Mouse (Mus musculus) embryonic facial prominence, embryonic 14.5 days (tissue): ENCODE data around the gene Trappc2l. TPM values are rescaled to one million over a fixed set of nuclear protein-coding genes. Genes with fewer than 3 reads are reported as not detected.

ENCODE experiments used
- ATAC-seq: fragments of 200-750 bp; cut with Nextera tagmentation; 2 replicates; pipeline ENCODE4 v1.8.0; 2017; ENCODE audit warnings: low read depth, moderate number of reproducible peaks, moderate TSS enrichment
- DNase-seq: peaks from one replicate; pipeline ENCODE4 v3.0.0-alpha.2; 2015; ENCODE audit warnings: low spot score
- H3K27ac ChIP-seq: fragments of 300-500 bp; sonication (generic); replicated peaks from 2 replicates; pipeline ENCODE4 v1.5.1; 2014; ENCODE audit warnings: low read depth, mild to moderate bottlenecking, low read length, moderate library complexity
- H3K27me3 ChIP-seq: fragments of 300-500 bp; sonication (generic); replicated peaks from 2 replicates; pipeline ENCODE4 v1.6.1; 2014; ENCODE audit warnings: low read length; ENCODE audit not compliant: control insufficient read depth, insufficient read depth
- H3K36me3 ChIP-seq: fragments of 300-500 bp; sonication (generic); 2 replicates; pipeline ENCODE4 v1.6.1; 2014; ENCODE audit warnings: low read length, mixed read lengths; ENCODE audit not compliant: control insufficient read depth, insufficient read depth
- H3K4me1 ChIP-seq: fragments of 300-500 bp; sonication (generic); 2 replicates; pipeline ENCODE4 v1.6.1; 2014; ENCODE audit warnings: antibody characterized with exemption, low read length; ENCODE audit not compliant: control insufficient read depth, insufficient read depth
- H3K4me2 ChIP-seq: fragments of 300-500 bp; sonication (generic); 2 replicates; pipeline ENCODE4 v1.6.1; 2014; ENCODE audit warnings: low read depth, mild to moderate bottlenecking, low read length, moderate library complexity, mixed read lengths
- H3K4me3 ChIP-seq: fragments of 300-500 bp; sonication (generic); 2 replicates; pipeline ENCODE4 v1.5.1; 2014; ENCODE audit warnings: low read depth, mild to moderate bottlenecking, low read length
- H3K9ac ChIP-seq: fragments of 300-500 bp; sonication (generic); 2 replicates; pipeline ENCODE4 v1.6.1; 2014; ENCODE audit warnings: low read depth, mild to moderate bottlenecking, low read length, moderate library complexity, mixed read lengths
- H3K9me3 ChIP-seq: fragments of 300-500 bp; sonication (generic); 2 replicates; pipeline ENCODE4 v1.6.1; 2016; ENCODE audit warnings: low read length; ENCODE audit not compliant: control insufficient read depth
- WGBS: fragments of 180-500 bp; shearing (Covaris S2); extraction: QIAGEN DNeasy Blood & Tissue Kit; methylation state at CpG from one replicate; pipeline ENCODE4 v1.1.7; 2014; 5-methylcytosine and 5-hydroxymethylcytosine counted together
- polyA plus RNA-seq: library from polyadenylated mRNA; unstranded; fragments of >200 nt; fragmentation: Nextera tagmentation; extraction: Ambion mirVana; gene quantifications from 2 replicates; pipeline ENCODE4 v1.2.1, GENCODE M21; 2014

Trappc2l gene
- polyA plus RNA-seq, 1 experiment from 2014 or later, result 66.7 TPM

- no peak overlapping the region for H3K4me3 ChIP-seq
- ATAC-seq (no peak), DNase-seq (no peak)
- 83% methylated on average over 10 of the region's 10 CpGs for WGBS
- H3K27me3 ChIP-seq, result no peaks in the 10 kb centered on the region
- H3K4me2 ChIP-seq, result no peak overlapping the region
- no peak overlapping the region for H3K27ac ChIP-seq
- no peaks in the 10 kb centered on the region for H3K36me3 ChIP-seq
- H3K4me1 ChIP-seq, result no peaks in the 10 kb centered on the region
- H3K9ac ChIP-seq, result no peak overlapping the region
- no peaks in the 10 kb centered on the region for H3K9me3 ChIP-seq
Observed at GRCm38 (mm10) chr8:122586749-122587148, 24.7 kb upstream of the Trappc2l start.

GRCm38 (mm10) chr8:122593240-122593639 lies 18.2 kb upstream of the Trappc2l start:
- H3K4me1 ChIP-seq, result no peaks in the 10 kb centered on the region
- no peak overlapping the region for H3K9ac ChIP-seq
- DNase-seq, result no peak
- H3K9me3 ChIP-seq, result no peaks in the 10 kb centered on the region
- H3K27ac ChIP-seq, result no peak overlapping the region
- no peak for ATAC-seq
- H3K4me2 ChIP-seq, result no peak overlapping the region
- no peaks in the 10 kb centered on the region for H3K27me3 ChIP-seq
- H3K36me3 ChIP-seq, result peaks cover 5% of the 10 kb centered on the region; the same call in 1 of the 2 replicates
- H3K4me3 ChIP-seq, result no peak overlapping the region
- WGBS, result 62% methylated on average over 12 of the region's 12 CpGs

DNA sequence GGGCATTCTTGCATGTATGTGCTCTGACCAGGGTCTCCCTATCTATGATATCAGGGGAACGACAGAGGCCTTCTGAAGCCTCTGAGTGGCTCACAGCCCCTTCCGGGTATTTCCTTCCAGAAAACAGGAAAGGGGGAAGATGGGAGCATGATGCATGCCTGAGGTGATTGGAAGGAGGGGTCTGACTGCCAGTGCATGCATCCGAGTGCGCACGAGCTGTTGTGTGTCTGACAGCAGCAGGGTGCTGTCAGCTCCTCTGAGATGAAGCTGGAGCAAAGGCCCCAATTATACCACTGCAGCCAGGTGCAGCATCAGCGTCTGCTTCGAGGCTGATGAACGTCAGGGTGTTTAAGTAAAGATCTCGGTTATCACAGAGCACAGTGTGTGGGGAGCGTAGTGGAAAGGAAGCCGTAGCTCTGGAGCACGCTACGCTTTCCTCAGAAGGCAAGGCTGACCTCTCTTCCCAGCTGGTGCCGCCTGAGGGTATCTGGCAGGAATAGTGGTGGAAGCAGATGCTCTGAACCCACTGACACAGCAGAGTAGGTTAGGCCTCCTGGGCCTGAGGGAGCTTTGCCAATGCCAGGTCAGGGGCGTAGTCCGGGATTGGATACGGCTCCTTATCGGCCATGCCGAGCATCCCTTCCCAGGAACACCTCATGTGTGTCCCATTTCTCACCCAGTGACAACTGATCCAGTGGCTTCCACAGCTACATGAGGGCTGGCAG lies 17.5 kb upstream of the Trappc2l start:
- H3K9ac ChIP-seq, result no peak overlapping the region
- no peak overlapping the region for H3K27ac ChIP-seq
- peaks cover 5% of the 10 kb centered on the region; the same call in 1 of the 2 replicates for H3K36me3 ChIP-seq
- no peaks in the 10 kb centered on the region for H3K27me3 ChIP-seq
- no peaks in the 10 kb centered on the region for H3K9me3 ChIP-seq
- no peak for DNase-seq
- ATAC-seq, result no peak
- 77% methylated on average over 19 of the region's 19 CpGs for WGBS
- no peaks in the 10 kb centered on the region for H3K4me1 ChIP-seq
- no peak overlapping the region for H3K4me3 ChIP-seq
- no peak overlapping the region for H3K4me2 ChIP-seq

DNA sequence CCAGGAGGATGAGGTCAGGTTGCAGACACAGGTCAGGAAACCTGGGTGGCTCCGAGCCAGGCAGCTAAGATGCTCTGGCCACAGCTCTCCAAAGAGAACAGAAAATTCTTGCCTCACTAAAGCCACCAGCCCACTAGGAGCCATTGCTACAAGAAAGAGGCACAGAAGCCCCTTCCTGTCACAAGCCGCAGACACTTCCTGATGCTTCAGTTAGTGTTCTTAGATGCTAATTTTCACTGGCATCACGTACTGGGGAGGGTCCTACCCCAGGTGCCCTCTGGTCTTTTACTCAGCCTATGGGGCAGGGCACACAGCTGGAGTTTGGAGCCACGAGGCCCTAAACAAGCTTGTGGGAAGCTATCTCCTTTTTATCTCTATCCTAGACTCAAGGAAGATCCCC lies 15.4 kb upstream of the Trappc2l start:
- H3K27ac ChIP-seq, result no peak overlapping the region
- H3K4me3 ChIP-seq, result no peak overlapping the region
- no peaks in the 10 kb centered on the region for H3K27me3 ChIP-seq
- H3K9ac ChIP-seq, result no peak overlapping the region
- H3K4me1 ChIP-seq, result no peaks in the 10 kb centered on the region
- ATAC-seq (no peak), DNase-seq (no peak)
- no peak overlapping the region for H3K4me2 ChIP-seq
- peaks cover 5% of the 10 kb centered on the region; the same call in 1 of the 2 replicates for H3K36me3 ChIP-seq
- WGBS, result 47% methylated on average over 4 of the region's 4 CpGs
- no peaks in the 10 kb centered on the region for H3K9me3 ChIP-seq

DNA sequence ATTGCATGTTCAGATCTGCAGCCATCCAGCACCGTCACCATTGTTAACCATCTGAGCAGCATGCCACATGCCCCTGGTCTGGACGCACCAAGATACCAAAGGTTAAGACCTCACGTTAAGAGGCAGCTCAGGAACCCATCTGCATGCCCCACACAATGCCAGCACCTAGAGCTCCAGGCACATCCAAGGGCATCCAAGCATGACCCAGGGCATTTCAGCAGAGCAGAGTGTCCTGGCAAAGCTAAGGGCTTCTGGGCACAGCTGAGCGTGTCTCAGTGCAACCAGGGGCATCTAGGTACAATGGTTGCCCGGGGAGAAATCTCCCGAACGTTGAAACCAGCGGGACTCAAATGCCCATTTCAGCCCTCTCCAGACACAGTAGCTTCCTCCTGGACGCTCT lies 10.8 kb upstream of the Trappc2l start:
- H3K27me3 ChIP-seq, result no peaks in the 10 kb centered on the region
- ATAC-seq, result no peak
- H3K27ac ChIP-seq, result no peak overlapping the region
- H3K4me2 ChIP-seq, result no peak overlapping the region
- no peak overlapping the region for H3K4me3 ChIP-seq
- H3K9me3 ChIP-seq, result no peaks in the 10 kb centered on the region
- H3K9ac ChIP-seq, result no peak overlapping the region
- no peaks in the 10 kb centered on the region for H3K4me1 ChIP-seq
- peaks cover 5% of the 10 kb centered on the region; the same call in 1 of the 2 replicates for H3K36me3 ChIP-seq
- 93% methylated on average over 9 of the region's 9 CpGs for WGBS
- DNase-seq, result no peak

DNA sequence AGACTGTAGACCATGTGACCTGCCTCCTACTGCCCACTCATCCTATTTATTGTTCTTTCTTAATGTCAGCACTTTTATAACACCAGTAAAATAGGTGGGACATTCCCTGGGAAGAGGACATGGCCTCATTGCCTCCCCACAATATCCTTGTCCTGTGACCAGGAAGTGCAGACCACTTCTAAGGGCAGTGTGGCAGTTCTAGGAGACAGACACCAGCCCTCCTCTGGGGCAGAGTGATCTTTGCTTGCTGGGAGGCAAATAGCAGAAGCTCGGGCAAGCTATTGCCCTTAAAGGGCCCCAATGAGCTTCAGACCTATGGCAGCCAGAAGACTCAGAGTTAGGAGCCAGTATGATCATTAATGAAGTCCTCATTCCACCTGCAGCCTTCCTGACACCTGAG lies 6.8 kb upstream of the Trappc2l start:
- Histone ChIP-seq H3K27ac (no peak overlapping the region), H3K27me3 (no peaks in the 10 kb centered on the region), H3K9ac (no peak overlapping the region), H3K4me2 (no peak overlapping the region), H3K4me3 (no peak overlapping the region), H3K9me3 (no peaks in the 10 kb centered on the region), H3K4me1 (no peaks in the 10 kb centered on the region), H3K36me3 (no peaks in the 10 kb centered on the region)
- no peak for ATAC-seq
- DNase-seq, result no peak
- WGBS, result 75% methylated on average over 1 of the region's 1 CpGs

DNA sequence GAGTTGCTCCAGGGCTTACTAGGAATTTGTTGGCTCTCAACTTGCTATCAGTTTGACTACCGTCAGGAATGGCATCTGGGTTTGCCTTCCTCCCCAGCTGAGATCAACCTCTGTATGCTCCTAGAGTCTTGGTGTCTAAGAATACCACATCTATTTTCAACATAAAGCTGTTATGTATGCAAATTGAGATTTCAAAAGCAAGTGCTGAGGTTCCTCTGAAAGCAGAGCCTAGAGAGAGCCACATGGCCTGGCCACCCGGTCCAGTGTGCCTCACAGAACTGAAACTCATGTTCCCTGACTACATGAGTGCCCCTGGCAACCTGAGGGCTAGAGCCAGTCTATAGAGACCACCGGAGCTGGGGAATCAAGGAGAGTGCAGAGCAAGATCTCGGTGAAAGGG lies 6.1 kb upstream of the Trappc2l start:
- no peak for DNase-seq
- no peaks in the 10 kb centered on the region for H3K27me3 ChIP-seq
- H3K27ac ChIP-seq, result no peak overlapping the region
- 65% methylated on average over 4 of the region's 4 CpGs for WGBS
- H3K36me3 ChIP-seq, result no peaks in the 10 kb centered on the region
- no peak overlapping the region for H3K9ac ChIP-seq
- no peak overlapping the region for H3K4me2 ChIP-seq
- H3K4me1 ChIP-seq, result no peaks in the 10 kb centered on the region; the same call in 1 of the 2 replicates
- H3K9me3 ChIP-seq, result no peaks in the 10 kb centered on the region
- no peak overlapping the region for H3K4me3 ChIP-seq
- ATAC-seq, result no peak

- DNase-seq (no peak), ATAC-seq (no peak)
- Histone ChIP-seq H3K9me3 (no peaks in the 10 kb centered on the region), H3K4me2 (no peak overlapping the region), H3K36me3 (no peaks in the 10 kb centered on the region), H3K27me3 (no peaks in the 10 kb centered on the region), H3K9ac (no peak overlapping the region), H3K4me3 (no peak overlapping the region), H3K4me1 (peaks cover 4% of the 10 kb centered on the region; the same call in 1 of the 2 replicates), H3K27ac (no peak overlapping the region)
- 86% methylated on average over 11 of the region's 12 CpGs for WGBS
Observed at GRCm38 (mm10) chr8:122606810-122607209, 4.6 kb upstream of the Trappc2l start.

DNA sequence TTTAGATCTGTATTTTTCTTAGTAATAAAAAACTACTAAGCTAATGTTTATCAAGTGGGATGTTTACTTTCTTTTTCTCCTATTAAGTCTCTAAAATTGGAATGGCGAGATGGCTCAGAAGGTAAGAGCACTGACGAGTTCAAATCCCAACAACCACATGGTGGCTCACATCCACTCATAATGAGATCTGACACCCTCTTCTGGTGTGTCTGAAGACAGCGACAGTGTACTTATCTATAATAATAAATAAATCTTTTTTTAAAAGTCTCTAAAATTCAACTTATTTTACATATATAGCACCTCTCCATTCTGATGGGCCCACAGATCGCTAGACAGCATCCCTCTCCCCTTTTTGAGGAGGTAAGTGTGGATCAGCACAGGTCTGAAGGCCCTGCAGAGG lies 1.2 kb upstream of the Trappc2l start:
- Histone ChIP-seq H3K4me1 (peaks cover 11% of the 10 kb centered on the region), H3K27ac (no peak overlapping the region), H3K9me3 (no peaks in the 10 kb centered on the region), H3K9ac (peak overlapping the region; percentile 74), H3K4me3 (no peak overlapping the region), H3K27me3 (no peaks in the 10 kb centered on the region), H3K36me3 (no peaks in the 10 kb centered on the region), H3K4me2 (peak overlapping the region; percentile 91)
- no peak for ATAC-seq
- no peak for DNase-seq
- WGBS, result 56% methylated on average over 4 of the region's 4 CpGs
